Mouse (Mus musculus) embryonic facial prominence, embryonic 14.5 days (tissue): ENCODE measurements around the gene Rnf32. TPM values are rescaled to one million over a fixed set of nuclear protein-coding genes. Genes with fewer than 3 reads are reported as not detected.

Experiments used
- ATAC-seq: fragments of 200-750 bp; cut with Nextera tagmentation; 2 replicates; pipeline ENCODE4 v1.8.0; 2017; ENCODE audit warnings: low read depth, moderate number of reproducible peaks, moderate TSS enrichment
- DNase-seq: peaks from one replicate; pipeline ENCODE4 v3.0.0-alpha.2; 2015; ENCODE audit warnings: low spot score
- H3K27ac ChIP-seq: fragments of 300-500 bp; sonication (generic); replicated peaks from 2 replicates; pipeline ENCODE4 v1.5.1; 2014; ENCODE audit warnings: low read depth, mild to moderate bottlenecking, low read length, moderate library complexity
- H3K27me3 ChIP-seq: fragments of 300-500 bp; sonication (generic); replicated peaks from 2 replicates; pipeline ENCODE4 v1.6.1; 2014; ENCODE audit warnings: low read length; ENCODE audit not compliant: control insufficient read depth, insufficient read depth
- H3K36me3 ChIP-seq: fragments of 300-500 bp; sonication (generic); 2 replicates; pipeline ENCODE4 v1.6.1; 2014; ENCODE audit warnings: low read length, mixed read lengths; ENCODE audit not compliant: control insufficient read depth, insufficient read depth
- H3K4me1 ChIP-seq: fragments of 300-500 bp; sonication (generic); 2 replicates; pipeline ENCODE4 v1.6.1; 2014; ENCODE audit warnings: antibody characterized with exemption, low read length; ENCODE audit not compliant: control insufficient read depth, insufficient read depth
- H3K4me2 ChIP-seq: fragments of 300-500 bp; sonication (generic); 2 replicates; pipeline ENCODE4 v1.6.1; 2014; ENCODE audit warnings: low read depth, mild to moderate bottlenecking, low read length, moderate library complexity, mixed read lengths
- H3K4me3 ChIP-seq: fragments of 300-500 bp; sonication (generic); 2 replicates; pipeline ENCODE4 v1.5.1; 2014; ENCODE audit warnings: low read depth, mild to moderate bottlenecking, low read length
- H3K9ac ChIP-seq: fragments of 300-500 bp; sonication (generic); 2 replicates; pipeline ENCODE4 v1.6.1; 2014; ENCODE audit warnings: low read depth, mild to moderate bottlenecking, low read length, moderate library complexity, mixed read lengths
- H3K9me3 ChIP-seq: fragments of 300-500 bp; sonication (generic); 2 replicates; pipeline ENCODE4 v1.6.1; 2016; ENCODE audit warnings: low read length; ENCODE audit not compliant: control insufficient read depth
- WGBS: fragments of 180-500 bp; shearing (Covaris S2); extraction: QIAGEN DNeasy Blood & Tissue Kit; methylation state at CpG from one replicate; pipeline ENCODE4 v1.1.7; 2014; 5-methylcytosine and 5-hydroxymethylcytosine counted together
- polyA plus RNA-seq: library from polyadenylated mRNA; unstranded; fragments of >200 nt; fragmentation: Nextera tagmentation; extraction: Ambion mirVana; gene quantifications from 2 replicates; pipeline ENCODE4 v1.2.1, GENCODE M21; 2014

The Rnf32 gene
- polyA plus RNA-seq, 1 experiment from 2014 or later, result 6.1 TPM

- Histone ChIP-seq H3K36me3 (no peaks in the 10 kb centered on the region), H3K27me3 (no peaks in the 10 kb centered on the region), H3K4me2 (no peak overlapping the region), H3K9ac (no peak overlapping the region), H3K4me3 (no peak overlapping the region), H3K4me1 (no peaks in the 10 kb centered on the region), H3K27ac (no peak overlapping the region), H3K9me3 (0 out of 2 replicates have a peak, but pooled peaks cover 2% of the 10 kb centered on the region)
- ATAC-seq (no peak), DNase-seq (no peak)
- no CpG with 5 or more reads among the region's 1 CpGs for WGBS
Observed at GRCm38 (mm10) chr5:29244769-29245168, 49.0 kb downstream of the Rnf32 start.

- Histone ChIP-seq H3K4me3 (no peak overlapping the region), H3K9ac (no peak overlapping the region)
- 56% methylated on average over 8 of the region's 8 CpGs for WGBS
Observed at GRCm38 (mm10) chr5:29250795-29251495, 55.2 kb downstream of the Rnf32 start.

DNA sequence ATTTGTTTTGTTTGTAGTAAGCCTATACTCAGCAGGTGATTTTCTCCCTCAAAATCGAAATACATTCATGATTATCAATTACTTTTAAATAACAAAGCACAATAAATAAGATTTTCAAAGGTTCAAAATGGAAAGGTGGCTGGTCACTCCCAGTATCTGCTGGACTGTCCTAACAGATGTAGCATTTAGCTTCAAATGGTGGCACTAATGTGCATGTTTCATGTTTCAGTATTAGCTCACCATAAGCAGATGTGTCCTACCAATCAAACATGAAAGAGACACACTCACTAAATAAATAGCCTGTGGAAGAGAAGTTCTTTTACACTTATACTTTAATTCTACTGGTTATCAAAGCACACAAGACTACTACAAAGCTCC lies 55.7 kb downstream of the Rnf32 start:
- Histone ChIP-seq H3K4me2 (no peak overlapping the region), H3K36me3 (no peaks in the 10 kb centered on the region), H3K27me3 (no peaks in the 10 kb centered on the region), H3K4me3 (no peak overlapping the region), H3K9me3 (no peaks in the 10 kb centered on the region), H3K9ac (no peak overlapping the region), H3K4me1 (no peaks in the 10 kb centered on the region), H3K27ac (no peak overlapping the region)
- 73% methylated on average over 1 of the region's 1 CpGs for WGBS
- DNase-seq, result no peak
- no peak for ATAC-seq

More at GRCm38 (mm10) chr5:29250795-29251495, 55.2 kb downstream of the Rnf32 start:
- peak; percentile 62 for DNase-seq
- Histone ChIP-seq H3K4me1 (no peaks in the 10 kb centered on the region), H3K27me3 (no peaks in the 10 kb centered on the region), H3K4me2 (no peak overlapping the region), H3K27ac (no peak overlapping the region), H3K36me3 (no peaks in the 10 kb centered on the region), H3K9me3 (no peaks in the 10 kb centered on the region)
- peak; percentile 55; the same call in 1 of the 2 replicates for ATAC-seq

GRCm38 (mm10) chr5:29253876-29254275 lies 58.1 kb downstream of the Rnf32 start:
- peak; percentile 4 for DNase-seq
- Histone ChIP-seq H3K27ac (no peak overlapping the region), H3K4me1 (no peaks in the 10 kb centered on the region), H3K36me3 (no peaks in the 10 kb centered on the region), H3K4me3 (no peak overlapping the region), H3K9ac (no peak overlapping the region), H3K4me2 (no peak overlapping the region), H3K9me3 (no peaks in the 10 kb centered on the region), H3K27me3 (no peaks in the 10 kb centered on the region)
- 47% methylated on average over 2 of the region's 2 CpGs for WGBS
- no peak for ATAC-seq

DNA sequence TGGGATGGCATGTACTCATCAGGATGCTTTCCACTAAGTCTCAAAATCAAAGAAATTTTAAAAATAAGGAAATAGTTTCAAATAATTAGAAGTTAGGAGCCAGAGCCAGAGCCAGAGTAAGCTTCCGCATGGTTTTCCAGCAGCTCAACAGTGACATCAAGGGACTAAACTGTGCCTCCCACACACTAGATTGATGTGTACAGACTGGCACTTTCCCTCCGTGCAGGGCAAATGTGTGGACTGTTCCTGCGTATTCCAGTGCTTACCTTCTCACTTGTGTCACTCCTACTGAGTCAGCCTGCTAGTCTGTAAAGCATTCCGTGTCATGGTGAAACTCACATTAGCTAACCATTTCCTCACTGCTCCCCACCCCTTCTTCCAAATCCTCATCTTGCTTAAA lies 75.1 kb downstream of the Rnf32 start:
- Histone ChIP-seq H3K9ac (no peak overlapping the region), H3K9me3 (no peaks in the 10 kb centered on the region), H3K4me2 (no peak overlapping the region), H3K4me3 (no peak overlapping the region), H3K4me1 (no peaks in the 10 kb centered on the region), H3K36me3 (no peaks in the 10 kb centered on the region), H3K27me3 (no peaks in the 10 kb centered on the region), H3K27ac (no peak overlapping the region)
- ATAC-seq (no peak), DNase-seq (no peak)
- 58% methylated on average over 4 of the region's 4 CpGs for WGBS

- Histone ChIP-seq H3K4me3 (no peak overlapping the region), H3K4me2 (no peak overlapping the region), H3K9ac (no peak overlapping the region), H3K9me3 (no peaks in the 10 kb centered on the region), H3K4me1 (no peaks in the 10 kb centered on the region), H3K36me3 (no peaks in the 10 kb centered on the region), H3K27ac (no peak overlapping the region), H3K27me3 (no peaks in the 10 kb centered on the region)
- 78% methylated on average over 2 of the region's 2 CpGs for WGBS
- ATAC-seq, result no peak
- no peak for DNase-seq
Observed at GRCm38 (mm10) chr5:29273426-29273825, 77.6 kb downstream of the Rnf32 start.

- no peak overlapping the region for H3K27ac ChIP-seq
- no peak for DNase-seq
Observed at GRCm38 (mm10) chr5:29274746-29275145, 79.0 kb downstream of the Rnf32 start.

More at GRCm38 (mm10) chr5:29274746-29275145, 79.0 kb downstream of the Rnf32 start:
- Histone ChIP-seq H3K36me3 (no peaks in the 10 kb centered on the region), H3K9me3 (no peaks in the 10 kb centered on the region), H3K9ac (no peak overlapping the region), H3K27me3 (no peaks in the 10 kb centered on the region), H3K4me1 (no peaks in the 10 kb centered on the region), H3K4me2 (no peak overlapping the region), H3K4me3 (no peak overlapping the region)
- no peak for ATAC-seq

Other genes with a start within 250 kb of the Rnf32 start
- 12.1 and 15.4 TPM in 2 replicates for gene Lmbr1, start 182.4 kb downstream of the Rnf32 start, polyA plus RNA-seq
- 17.4 and 28.9 TPM in 2 replicates for gene Nom1, start 238.7 kb downstream of the Rnf32 start, polyA plus RNA-seq